Mouse (Mus musculus) MEL (cell line): ENCODE data around the gene Cdkn3. TPM values are rescaled to one million over a fixed set of nuclear protein-coding genes. Genes with fewer than 3 reads are reported as not detected.

Source experiments
- DNase-seq: peaks from one replicate; pipeline ENCODE4 v3.0.0; 2011; ENCODE audit warnings: low read depth, low spot score
- H3K27ac ChIP-seq: 2 replicates; pipeline ENCODE4 v1.5.1; 2012; ENCODE audit warnings: low read depth, mild to moderate bottlenecking, control low read depth, low read length, moderate library complexity; ENCODE audit not compliant: control insufficient read depth
- H3K27me3 ChIP-seq, 2 experiments: fragments of 150-350 bp in 1 of 2; sonication (generic) in 1 of 2; 2 replicates each; pipeline ENCODE4 v1.6.1; 2012; ENCODE audit warnings: low read length in 2 of 2, mild to moderate bottlenecking in 2 of 2, improper control_type of control experiment in 1 of 2, moderate library complexity in 1 of 2; ENCODE audit not compliant: insufficient read depth in 2 of 2, control insufficient read depth in 1 of 2
- H3K36me3 ChIP-seq, 2 experiments: 2 replicates each; pipeline ENCODE4 v1.6.1; 2012 to 2014; ENCODE audit warnings: low read length in 2 of 2, improper control_type of control experiment in 1 of 2, inconsistent platforms in 1 of 2, mild to moderate bottlenecking in 1 of 2; ENCODE audit not compliant: insufficient read depth in 2 of 2, control insufficient read depth in 1 of 2
- H3K4me1 ChIP-seq, 2 experiments: fragments of 150-350 bp in 1 of 2; sonication (generic) in 1 of 2; 2 replicates each; pipeline ENCODE4 v1.6.1; 2012; ENCODE audit warnings: low read length in 2 of 2, improper control_type of control experiment in 1 of 2, mild to moderate bottlenecking in 1 of 2; ENCODE audit not compliant: insufficient read depth in 2 of 2, control insufficient read depth in 1 of 2
- H3K4me3 ChIP-seq, 2 experiments: fragments of 150-350 bp in 1 of 2; sonication (generic) in 1 of 2; 2 replicates each; pipeline ENCODE4 v1.5.1; 2012; ENCODE audit warnings: low read depth in 2 of 2, low read length in 2 of 2, mild to moderate bottlenecking in 2 of 2, moderate library complexity in 2 of 2, control low read depth in 1 of 2, improper control_type of control experiment in 1 of 2; ENCODE audit not compliant: control insufficient read depth in 1 of 2, insufficient read depth in 1 of 2
- H3K79me2 ChIP-seq: 2 replicates; pipeline ENCODE4 v1.6.1; 2012; ENCODE audit warnings: mild to moderate bottlenecking, low read length, moderate library complexity; ENCODE audit not compliant: control insufficient read depth, poor library complexity, insufficient read depth
- H3K9ac ChIP-seq: 2 replicates; pipeline ENCODE4 v1.6.1; 2012; ENCODE audit warnings: low read depth, mild to moderate bottlenecking, control low read depth, low read length, moderate library complexity; ENCODE audit not compliant: control insufficient read depth, poor library complexity, severe bottlenecking
- H3K9me3 ChIP-seq: fragments of 150-350 bp; sonication (generic); replicated peaks from 2 replicates; pipeline ENCODE4 v1.6.1; 2012; ENCODE audit warnings: mild to moderate bottlenecking, low read length, improper control_type of control experiment, moderate library complexity; ENCODE audit not compliant: insufficient read depth
- CHD1 ChIP-seq: IDR thresholded peaks from 2 replicates; pipeline ENCODE4 v1.6.1; 2012; ENCODE audit warnings: low read depth, mild to moderate bottlenecking, inconsistent platforms, low read length, improper control_type of control experiment
- CHD2 ChIP-seq: IDR thresholded peaks from 2 replicates; pipeline ENCODE4 v1.6.1; 2011; ENCODE audit warnings: low read length, improper control_type of control experiment
- CTCF ChIP-seq, 3 experiments: IDR thresholded peaks in 2 of 3; conservative IDR thresholded peaks in 1 of 3; 2 replicates each; pipeline ENCODE4 v1.5.1; 2011 to 2012; ENCODE audit warnings: low read length in 3 of 3, low read depth in 2 of 3, mild to moderate bottlenecking in 2 of 3, improper control_type of control experiment in 1 of 3, inconsistent platforms in 1 of 3, mixed read lengths in 1 of 3, moderate library complexity in 1 of 3; ENCODE audit not compliant: control insufficient read depth in 1 of 3, insufficient read depth in 1 of 3, poor library complexity in 1 of 3, severe bottlenecking in 1 of 3
- E2F4 ChIP-seq: IDR thresholded peaks from 2 replicates; pipeline ENCODE4 v1.6.1; 2011; ENCODE audit warnings: low read depth, low read length, improper control_type of control experiment, borderline replicate concordance
- ELF1 ChIP-seq: IDR thresholded peaks from 2 replicates; pipeline ENCODE4 v1.6.1; 2014; ENCODE audit warnings: low read depth, mild to moderate bottlenecking, inconsistent platforms, low read length, improper control_type of control experiment, moderate library complexity
- EP300 ChIP-seq, 2 experiments: IDR thresholded peaks; 2 replicates each; pipeline ENCODE4 v1.6.1; 2011; ENCODE audit warnings: improper control_type of control experiment in 2 of 2, low read length in 2 of 2, low read depth in 1 of 2, mild to moderate bottlenecking in 1 of 2
- GABPA ChIP-seq: IDR thresholded peaks from 2 replicates; pipeline ENCODE4 v1.6.1; 2012; ENCODE audit warnings: low read depth, mild to moderate bottlenecking, inconsistent platforms, low read length, improper control_type of control experiment, moderate library complexity
- JUND ChIP-seq: IDR thresholded peaks from 2 replicates; pipeline ENCODE4 v1.6.1; 2011; ENCODE audit warnings: low read depth, mild to moderate bottlenecking, improper control_type of control experiment, low read length
- MAFK ChIP-seq: IDR thresholded peaks from 2 replicates; pipeline ENCODE4 v1.6.1; 2011; ENCODE audit warnings: low read depth, mild to moderate bottlenecking, low read length, improper control_type of control experiment, borderline replicate concordance
- MAX ChIP-seq: IDR thresholded peaks from 2 replicates; pipeline ENCODE4 v1.6.1; 2011; ENCODE audit warnings: low read length, improper control_type of control experiment
- RAD21 ChIP-seq: IDR thresholded peaks from 2 replicates; pipeline ENCODE4 v1.6.1; 2011; ENCODE audit warnings: mild to moderate bottlenecking, low read depth, low read length, improper control_type of control experiment
- RCOR1 ChIP-seq: IDR thresholded peaks from 2 replicates; pipeline ENCODE4 v1.6.1; 2012; ENCODE audit warnings: low read depth, mild to moderate bottlenecking, inconsistent platforms, low read length, improper control_type of control experiment
- TAL1 ChIP-seq: IDR thresholded peaks from 2 replicates; pipeline ENCODE4 v1.6.1; 2012; ENCODE audit warnings: mild to moderate bottlenecking, inconsistent platforms, low read length, moderate library complexity, mixed read lengths
- TBP ChIP-seq: IDR thresholded peaks from 2 replicates; pipeline ENCODE4 v1.8.0; 2011; ENCODE audit warnings: low read depth, low read length, improper control_type of control experiment
- USF1 ChIP-seq: IDR thresholded peaks from 2 replicates; pipeline ENCODE4 v1.6.1; 2014; ENCODE audit warnings: low read depth, mild to moderate bottlenecking, inconsistent platforms, low read length, improper control_type of control experiment, moderate library complexity
- ZC3H11A ChIP-seq: IDR thresholded peaks from 2 replicates; pipeline ENCODE4 v1.6.1; 2012; ENCODE audit warnings: low read depth, mild to moderate bottlenecking, inconsistent platforms, low read length, improper control_type of control experiment
- ZMIZ1 ChIP-seq: IDR thresholded peaks from 2 replicates; pipeline ENCODE4 v1.6.1; 2012; ENCODE audit warnings: low read depth, mild to moderate bottlenecking, inconsistent platforms, low read length, improper control_type of control experiment, moderate library complexity
- ZNF384 ChIP-seq: IDR thresholded peaks from 2 replicates; pipeline ENCODE4 v1.6.1; 2012; ENCODE audit warnings: low read depth, mild to moderate bottlenecking, inconsistent platforms, low read length, improper control_type of control experiment
- polyA plus RNA-seq, 2 experiments: library from polyadenylated mRNA; stranded (reverse) in 1 of 2; unstranded in 1 of 2; fragments of >175 nt in 1 of 2; fragments of >200 nt in 1 of 2; gene quantifications; 2 replicates each; pipeline versions ENCODE4 v1.2.1 to v1.2.4; 2012; ENCODE audit warnings: low replicate concordance in 2 of 2, low read depth in 1 of 2; ENCODE audit not compliant: insufficient read length in 2 of 2, insufficient read depth in 1 of 2, missing spikeins in 1 of 2
- total RNA-seq: library from RNA; depleted of rRNA; stranded (reverse); fragments of 300-350 nt; gene quantifications from 2 replicates; pipeline ENCODE4 v1.2.3, GENCODE M21; 2012

The Cdkn3 gene
- total and polyA plus RNA-seq, 3 experiments, result 15.7 to 19.6 TPM; not detected in 1

GRCm38 (mm10) chr14:46781086-46781485, 20.7 kb downstream of the Cdkn3 start:
- peaks cover 36% of the 10 kb centered on the region for H3K79me2 ChIP-seq
- H3K9ac ChIP-seq, result no peak overlapping the region
- peaks cover 0 to 2% of the 10 kb centered on the region in 2 experiments; a peak in 1 of 4 replicates for H3K4me1 ChIP-seq
- H3K9me3 ChIP-seq, result no peaks in the 10 kb centered on the region
- no peaks in the 10 kb centered on the region for H3K27me3 ChIP-seq
- peaks cover 2 to 33% of the 10 kb centered on the region in 2 experiments for H3K36me3 ChIP-seq
- TF ChIP-seq GABPA (no peak), MAFK (no peak), ZMIZ1 (no peak), CHD1 (no peak), RAD21 (no peak), CTCF (IDR thresholded peaks at IDR 0.05 in 2 of 3, conservative IDR thresholded peaks at IDR 0.05 in 1 of 3; ENCODE audit: control insufficient read depth in 1 of 3, insufficient read depth in 1 of 3, low read depth in 2 of 3, low read length in 3 of 3, poor library complexity in 1 of 3, severe bottlenecking in 1 of 3) (no peak), E2F4 (no peak), RCOR1 (no peak)
- H3K4me3 ChIP-seq, result no peak overlapping the region
- no peak overlapping the region for H3K27ac ChIP-seq
- no peak for DNase-seq

GRCm38 (mm10) chr14:46782187-46782828, 22.0 kb downstream of the Cdkn3 start:
- Histone ChIP-seq H3K36me3 (peaks cover 2 to 33% of the 10 kb centered on the region in 2 experiments), H3K79me2 (peaks cover 45% of the 10 kb centered on the region), H3K4me3 (no peak overlapping the region), H3K4me1 (peaks cover 0 to 6% of the 10 kb centered on the region in 2 experiments; a peak in 2 of 4 replicates), H3K9ac (no peak overlapping the region), H3K9me3 (no peaks in the 10 kb centered on the region), H3K27me3 (no peaks in the 10 kb centered on the region), H3K27ac (no peak overlapping the region)
- TF ChIP-seq MAX (no peak), MAFK (no peak), USF1 (no peak), TAL1 (no peak), RCOR1 (no peak), ELF1 (no peak), EP300 (IDR thresholded peaks at IDR 0.05; ENCODE audit: low read depth in 1 of 2, low read length in 2 of 2) (no peak), TBP (no peak), ZC3H11A (no peak), CHD1 (no peak), JUND (no peak), ZNF384 (no peak), CHD2 (no peak), E2F4 (no peak)
- DNase-seq, result no peak
